Comparison of ENCODE assay signal across 8 mouse cellular contexts in genomic region chr5:100821375-100821774, GRCm38 (mm10). TPM values are rescaled to one million over a fixed set of nuclear protein-coding genes. Genes with fewer than 3 reads are reported as not detected.
DNase-seq lines count a peak whose midpoint lies in the region; ATAC-seq and TF ChIP-seq lines count a peak whose summit lies in the region.

No protein-coding gene starts in this region.

- ATAC-seq in lung, embryonic 15.5 days (ENCODE audit: borderline replicate concordance, extremely low read depth, low FRiP score, low TSS enrichment) = no peak
- no peak for ATAC-seq in embryonic facial prominence, embryonic 15.5 days (ENCODE audit: insufficient number of reproducible peaks, low FRiP score, low TSS enrichment, low read depth)
- ATAC-seq in limb, embryonic 14.5 days (ENCODE audit: low FRiP score, low read depth) = no peak
- peak; percentile 15; the same call in 1 of the 2 replicates for ATAC-seq in neural tube, embryonic 15.5 days (ENCODE audit: low FRiP score)

- H3K27me3 ChIP-seq in lung, embryonic 15.5 days = no peaks in the 10 kb centered on the region
- H3K27me3 ChIP-seq in embryonic facial prominence, embryonic 15.5 days = no peaks in the 10 kb centered on the region
- no peaks in the 10 kb centered on the region for H3K27me3 ChIP-seq in limb, embryonic 14.5 days (ENCODE audit: control insufficient read depth, insufficient read depth, low read length)
- no peaks in the 10 kb centered on the region for H3K27me3 ChIP-seq in neural tube, embryonic 15.5 days (replicated peaks)

- TF ChIP-seq POLR2A in limb, embryonic 14.5 days (IDR thresholded peaks at IDR 0.05; ENCODE audit: borderline replicate concordance, extremely low read depth, insufficient read depth, insufficient read length) = no peak

- no peak overlapping the region for H3K27ac ChIP-seq in lung, embryonic 15.5 days
- H3K27ac ChIP-seq in embryonic facial prominence, embryonic 15.5 days (replicated peaks) = no peak overlapping the region
- no peak overlapping the region for H3K27ac ChIP-seq in limb, embryonic 14.5 days (replicated peaks; ENCODE audit: low read depth, low read length)
- no peak overlapping the region for H3K27ac ChIP-seq in neural tube, embryonic 15.5 days (replicated peaks)

- peak overlapping the region; percentile 93; the same call in 1 of the 2 replicates for H3K4me3 ChIP-seq in lung, embryonic 15.5 days
- H3K4me3 ChIP-seq in embryonic facial prominence, embryonic 15.5 days (replicated peaks) = peak overlapping the region; percentile 76; the same call in 1 of the 2 replicates
- H3K4me3 ChIP-seq in limb, embryonic 14.5 days (replicated peaks; ENCODE audit: low read length) = peak overlapping the region; percentile 88; the same call in 1 of the 2 replicates
- peak overlapping the region; percentile 88; the same call in 1 of the 2 replicates for H3K4me3 ChIP-seq in neural tube, embryonic 15.5 days (replicated peaks)

- H3K4me2 ChIP-seq in lung, embryonic 15.5 days = peak overlapping the region; percentile 87
- H3K4me2 ChIP-seq in embryonic facial prominence, embryonic 15.5 days (replicated peaks) = peak overlapping the region; percentile 59
- H3K4me2 ChIP-seq in limb, embryonic 14.5 days (replicated peaks; ENCODE audit: low read depth, low read length, severe bottlenecking) = peak overlapping the region; percentile 80; the same call in 1 of the 2 replicates
- H3K4me2 ChIP-seq in neural tube, embryonic 15.5 days = peak overlapping the region; percentile 91

- no peak overlapping the region for H3K9ac ChIP-seq in lung, embryonic 15.5 days
- no peak overlapping the region for H3K9ac ChIP-seq in embryonic facial prominence, embryonic 15.5 days
- no peak overlapping the region for H3K9ac ChIP-seq in limb, embryonic 14.5 days (ENCODE audit: low read depth, low read length, severe bottlenecking)
- H3K9ac ChIP-seq in neural tube, embryonic 15.5 days (replicated peaks) = no peak overlapping the region

- 73% methylated on average over 8 of the region's 8 CpGs for WGBS in lung, embryonic 15.5 days
- 75% methylated on average over 8 of the region's 8 CpGs for WGBS in embryonic facial prominence, embryonic 15.5 days
- 78% methylated on average over 8 of the region's 8 CpGs for WGBS in limb, embryonic 14.5 days
- whole genome bisulfite sequencing in neural tube, embryonic 15.5 days = 85% methylated on average over 8 of the region's 8 CpGs

- peaks cover 6% of the 10 kb centered on the region; the same call in 1 of the 2 replicates for H3K4me1 ChIP-seq in lung, embryonic 15.5 days
- H3K4me1 ChIP-seq in embryonic facial prominence, embryonic 15.5 days = peaks cover 4% of the 10 kb centered on the region
- 0 out of 2 replicates have a peak, but pooled peaks cover 5% of the 10 kb centered on the region for H3K4me1 ChIP-seq in limb, embryonic 14.5 days (ENCODE audit: control insufficient read depth, insufficient read depth, low read length)
- peaks cover 15% of the 10 kb centered on the region for H3K4me1 ChIP-seq in neural tube, embryonic 15.5 days

- no peaks in the 10 kb centered on the region for H3K36me3 ChIP-seq in lung, embryonic 15.5 days
- H3K36me3 ChIP-seq in embryonic facial prominence, embryonic 15.5 days = no peaks in the 10 kb centered on the region
- peaks cover 5% of the 10 kb centered on the region; the same call in 1 of the 2 replicates for H3K36me3 ChIP-seq in limb, embryonic 14.5 days (ENCODE audit: control insufficient read depth, insufficient read depth, low read length)
- H3K36me3 ChIP-seq in neural tube, embryonic 15.5 days = no peaks in the 10 kb centered on the region

- no peak for DNase-seq in lung, postnatal 10 days
- DNase-seq in limb, embryonic 14.5 days (ENCODE audit: low spot score) = no peak
- DNase-seq in testis, postnatal 14 days (ENCODE audit: low spot score) = no peak
- DNase-seq in right cerebral cortex, postnatal 25 days = no peak
- no peak for DNase-seq in kidney, postnatal 14 days

- H3K9me3 ChIP-seq in lung, embryonic 15.5 days = no peaks in the 10 kb centered on the region
- no peaks in the 10 kb centered on the region for H3K9me3 ChIP-seq in embryonic facial prominence, embryonic 15.5 days (replicated peaks)
- H3K9me3 ChIP-seq in limb, embryonic 14.5 days (ENCODE audit: control insufficient read depth, low read length) = no peaks in the 10 kb centered on the region
- H3K9me3 ChIP-seq in neural tube, embryonic 15.5 days (replicated peaks) = no peaks in the 10 kb centered on the region

RNA-seq across cellular contexts. Expression of gene Abraxas1, which starts 0.6 kb away (rescaled TPM):
- 29.0 and 32.0 TPM in 2 replicates for polyA plus RNA-seq in lung, embryonic 15.5 days (2015; fragmentation: Nextera tagmentation; extraction: Ambion mirVana)
- polyA plus RNA-seq in embryonic facial prominence, embryonic 15.5 days (2015; fragmentation: Nextera tagmentation; extraction: Ambion mirVana) = 25.1 and 31.8 TPM in 2 replicates
- polyA plus RNA-seq in limb, embryonic 14.5 days (2012; rRNA removed) = 21.7 and 26.3 TPM in 2 replicates
- 25.1 and 28.0 TPM in 2 replicates for polyA plus RNA-seq in limb, embryonic 14.5 days (2014; fragmentation: Nextera tagmentation; extraction: Ambion mirVana)
- polyA plus RNA-seq in neural tube, embryonic 15.5 days (2015; fragmentation: Nextera tagmentation; extraction: Ambion mirVana) = 13.5 and 17.1 TPM in 2 replicates

RNA-seq across cellular contexts. Expression of gene Mrps18c, which starts 22.9 kb away (rescaled TPM):
- polyA plus RNA-seq in lung, embryonic 15.5 days (2015; fragmentation: Nextera tagmentation; extraction: Ambion mirVana) = 146 and 162 TPM in 2 replicates
- 139 and 144 TPM in 2 replicates for polyA plus RNA-seq in embryonic facial prominence, embryonic 15.5 days (2015; fragmentation: Nextera tagmentation; extraction: Ambion mirVana)
- 39.1 and 69.2 TPM in 2 replicates for polyA plus RNA-seq in limb, embryonic 14.5 days (2012; rRNA removed)
- 153 and 164 TPM in 2 replicates for polyA plus RNA-seq in limb, embryonic 14.5 days (2014; fragmentation: Nextera tagmentation; extraction: Ambion mirVana)
- 160 TPM in 2 replicates for polyA plus RNA-seq in neural tube, embryonic 15.5 days (2015; fragmentation: Nextera tagmentation; extraction: Ambion mirVana)

RNA-seq across cellular contexts. Expression of gene Helq, which starts 23.0 kb away (rescaled TPM):
- 14.7 and 18.3 TPM in 2 replicates for polyA plus RNA-seq in lung, embryonic 15.5 days (2015; fragmentation: Nextera tagmentation; extraction: Ambion mirVana)
- 14.0 and 16.6 TPM in 2 replicates for polyA plus RNA-seq in embryonic facial prominence, embryonic 15.5 days (2015; fragmentation: Nextera tagmentation; extraction: Ambion mirVana)
- polyA plus RNA-seq in limb, embryonic 14.5 days (2012; rRNA removed) = 22.7 and 26.9 TPM in 2 replicates
- polyA plus RNA-seq in limb, embryonic 14.5 days (2014; fragmentation: Nextera tagmentation; extraction: Ambion mirVana) = 17.5 and 18.8 TPM in 2 replicates
- 14.1 and 19.5 TPM in 2 replicates for polyA plus RNA-seq in neural tube, embryonic 15.5 days (2015; fragmentation: Nextera tagmentation; extraction: Ambion mirVana)

RNA-seq across cellular contexts. Expression of gene Gpat3, which starts 24.1 kb away (rescaled TPM):
- 1.5 and 2.3 TPM in 2 replicates for polyA plus RNA-seq in lung, embryonic 15.5 days (2015; fragmentation: Nextera tagmentation; extraction: Ambion mirVana)
- 1.4 and 2.2 TPM in 2 replicates for polyA plus RNA-seq in embryonic facial prominence, embryonic 15.5 days (2015; fragmentation: Nextera tagmentation; extraction: Ambion mirVana)
- polyA plus RNA-seq in limb, embryonic 14.5 days (2012; rRNA removed) = 1.9 and 2.7 TPM in 2 replicates
- 1.1 and 2.0 TPM in 2 replicates for polyA plus RNA-seq in limb, embryonic 14.5 days (2014; fragmentation: Nextera tagmentation; extraction: Ambion mirVana)
- polyA plus RNA-seq in neural tube, embryonic 15.5 days (2015; fragmentation: Nextera tagmentation; extraction: Ambion mirVana) = 1.7 and 2.8 TPM in 2 replicates
